Mouse (Mus musculus) liver, adult 2 months (tissue): ENCODE data around the gene Sart3. TPM values are rescaled to one million over a fixed set of nuclear protein-coding genes. Genes with fewer than 3 reads are reported as not detected.

Experiments used
- DNase-seq: peaks from one replicate; pipeline ENCODE4 v3.0.0-alpha.2; 2011; ENCODE audit warnings: low read depth, low spot score; ENCODE audit errors: extremely low read depth
- H3K27ac ChIP-seq: fragments of 200-500 bp; replicated peaks from 2 replicates; pipeline ENCODE4 v1.5.1; 2012; ENCODE audit warnings: low read depth, mild to moderate bottlenecking, control low read depth, inconsistent platforms, low read length; ENCODE audit not compliant: insufficient read depth
- H3K27me3 ChIP-seq: fragments of 200-500 bp; 2 replicates; pipeline ENCODE4 v1.6.1; 2012; ENCODE audit warnings: mild to moderate bottlenecking, moderate library complexity, low read length, inconsistent platforms; ENCODE audit not compliant: control insufficient read depth, insufficient read depth
- H3K36me3 ChIP-seq: fragments of 200-500 bp; 2 replicates; pipeline ENCODE4 v1.6.1; 2012; ENCODE audit warnings: low read length, inconsistent platforms; ENCODE audit not compliant: control insufficient read depth, insufficient read depth
- H3K4me1 ChIP-seq: fragments of 200-500 bp; 2 replicates; pipeline ENCODE4 v1.6.1; 2011; ENCODE audit warnings: low read length; ENCODE audit not compliant: control insufficient read depth, insufficient read depth
- H3K4me3 ChIP-seq: fragments of 200-500 bp; 2 replicates; pipeline ENCODE4 v1.5.1; 2011; ENCODE audit warnings: low read depth, mild to moderate bottlenecking, control low read depth, low read length, moderate library complexity; ENCODE audit not compliant: insufficient read depth
- H3K79me2 ChIP-seq: fragments of 200-500 bp; 2 replicates; pipeline ENCODE4 v1.6.1; 2012; ENCODE audit warnings: inconsistent platforms, mild to moderate bottlenecking, low read length, moderate library complexity; ENCODE audit not compliant: control insufficient read depth, insufficient read depth
- H3K9ac ChIP-seq: fragments of 200-500 bp; 2 replicates; pipeline ENCODE4 v1.6.1; 2012; ENCODE audit warnings: low read depth, mild to moderate bottlenecking, control low read depth, inconsistent platforms, low read length
- CTCF ChIP-seq: fragments of 200-500 bp; IDR thresholded peaks from 2 replicates; pipeline ENCODE4 v1.5.1; 2011; ENCODE audit warnings: low read depth, low read length, control low read depth
- POLR2A ChIP-seq: fragments of 200-500 bp; IDR thresholded peaks from 2 replicates; pipeline ENCODE4 v1.6.1; 2011; ENCODE audit warnings: low read length, control low read depth; ENCODE audit not compliant: insufficient read depth; ENCODE audit errors: extremely low read depth
- WGBS: fragments of 180-500 bp; shearing (Covaris S2); methylation state at CpG from one replicate; pipeline ENCODE4 v1.1.7; 2018; 5-methylcytosine and 5-hydroxymethylcytosine counted together
- polyA plus RNA-seq: library from polyadenylated mRNA; depleted of rRNA; stranded (reverse); fragments of >200 nt; gene quantifications from 2 replicates; pipeline ENCODE4 v1.2.3, GENCODE M21; 2012; rRNA removed
- total RNA-seq: library from RNA; depleted of rRNA; stranded (reverse); fragments of >200 nt; gene quantifications from 2 replicates; pipeline ENCODE4 v1.2.3, GENCODE M21; 2014; rRNA removed

Sart3 gene
- 6.0 and 7.7 TPM in 2 replicates for total RNA-seq
- polyA plus RNA-seq: 6.3 and 9.0 TPM in 2 replicates

GRCm38 (mm10) chr5:113772450-113772895 is at the start of gene Sart3, which contains the start of gene Iscu:
TSS of gene Sart3 (minus strand) at chr5:113772510.
TSS of gene Iscu (plus strand) at chr5:113772748.
- peaks cover 17% of the 10 kb centered on the region; the same call in 1 of the 2 replicates for H3K36me3 ChIP-seq
- under 1% methylated on average over 49 of the region's 49 CpGs for WGBS
- peak within 1 kb of the TSS; percentile 92 for H3K27ac ChIP-seq

GRCm38 (mm10) chr5:113818572-113818971 is 46.3 kb upstream of the Sart3 start:
- H3K4me3 ChIP-seq: no peak overlapping the region
- DNase-seq: no peak
- no peak overlapping the region for H3K9ac ChIP-seq
- no peak for TF ChIP-seq POLR2A
- TF ChIP-seq CTCF: no peak
- H3K79me2 ChIP-seq: no peaks in the 10 kb centered on the region
- WGBS: 73% methylated on average over 14 of the region's 14 CpGs
- H3K27ac ChIP-seq: no peak overlapping the region
- H3K4me1 ChIP-seq: no peaks in the 10 kb centered on the region
- no peaks in the 10 kb centered on the region for H3K36me3 ChIP-seq
- no peaks in the 10 kb centered on the region for H3K27me3 ChIP-seq

More at GRCm38 (mm10) chr5:113772450-113772895, at the start of gene Sart3, which contains the start of gene Iscu:
- H3K79me2 ChIP-seq: peaks cover 31% of the 10 kb centered on the region
- peak; percentile 78 for DNase-seq
- H3K27me3 ChIP-seq: no peaks in the 10 kb centered on the region
- H3K4me1 ChIP-seq: no peaks in the 10 kb centered on the region
- TF ChIP-seq POLR2A (0 out of 2 replicates have a peak, but pooled peaks have one; percentile 46), CTCF (no peak)
- H3K4me3 ChIP-seq: peak within 1 kb of the TSS; percentile 97
- H3K9ac ChIP-seq: peak within 1 kb of the TSS; percentile 88

- Histone ChIP-seq H3K27ac (no peak overlapping the region), H3K4me3 (no peak overlapping the region), H3K27me3 (no peaks in the 10 kb centered on the region), H3K4me1 (no peaks in the 10 kb centered on the region), H3K36me3 (no peaks in the 10 kb centered on the region), H3K9ac (no peak overlapping the region), H3K79me2 (no peaks in the 10 kb centered on the region)
- DNase-seq: peak; percentile 22
- TF ChIP-seq POLR2A (no peak), CTCF (peak; percentile 92)
- 16% methylated on average over 15 of the region's 15 CpGs for WGBS
Measured at GRCm38 (mm10) chr5:113815638-113816152, 43.4 kb upstream of the Sart3 start.

GRCm38 (mm10) chr5:113815041-113815389 is 42.7 kb upstream of the Sart3 start:
- WGBS: 55% methylated on average over 11 of the region's 11 CpGs
- Histone ChIP-seq H3K4me3 (no peak overlapping the region), H3K27ac (no peak overlapping the region), H3K4me1 (no peaks in the 10 kb centered on the region), H3K9ac (no peak overlapping the region), H3K36me3 (no peaks in the 10 kb centered on the region), H3K27me3 (no peaks in the 10 kb centered on the region), H3K79me2 (no peaks in the 10 kb centered on the region)
- TF ChIP-seq CTCF (no peak), POLR2A (no peak)
- DNase-seq: no peak

- Histone ChIP-seq H3K27ac (no peak overlapping the region), H3K27me3 (no peaks in the 10 kb centered on the region), H3K9ac (no peak overlapping the region), H3K4me1 (no peaks in the 10 kb centered on the region), H3K4me3 (no peak overlapping the region), H3K36me3 (no peaks in the 10 kb centered on the region), H3K79me2 (no peaks in the 10 kb centered on the region)
- TF ChIP-seq CTCF (no peak), POLR2A (no peak)
- no peak for DNase-seq
- WGBS: 44% methylated on average over 27 of the region's 27 CpGs
Measured at GRCm38 (mm10) chr5:113814111-113815040, 42.1 kb upstream of the Sart3 start.
